Mouse (Mus musculus) erythroblast, embryonic 14.5 days (primary cell): ENCODE measurements around the gene Msantd3. TPM values are rescaled to one million over a fixed set of nuclear protein-coding genes. Genes with fewer than 3 reads are reported as not detected.

Experiments
- H3K27me3 ChIP-seq: 2 replicates; pipeline ENCODE4 v1.6.1; 2012; ENCODE audit warnings: inconsistent platforms; ENCODE audit not compliant: control insufficient read depth
- H3K36me3 ChIP-seq: 2 replicates; pipeline ENCODE4 v1.6.1; 2012; ENCODE audit warnings: mild to moderate bottlenecking, inconsistent platforms; ENCODE audit not compliant: control insufficient read depth
- H3K4me1 ChIP-seq: 2 replicates; pipeline ENCODE4 v1.6.1; 2012; ENCODE audit warnings: inconsistent platforms; ENCODE audit not compliant: control insufficient read depth
- H3K4me3 ChIP-seq: replicated peaks from 2 replicates; pipeline ENCODE3; 2012; ENCODE audit warnings: moderate library complexity, mild to moderate bottlenecking, inconsistent platforms
- H3K9me3 ChIP-seq: 2 replicates; pipeline ENCODE4 v1.6.1; 2012; ENCODE audit warnings: low read length, inconsistent platforms, mixed read lengths; ENCODE audit not compliant: control insufficient read depth
- GATA1 ChIP-seq: IDR thresholded peaks from 2 replicates; pipeline ENCODE4 v1.6.1; 2012; ENCODE audit warnings: low read length, inconsistent platforms, mixed read lengths
- TAL1 ChIP-seq: IDR thresholded peaks from 3 replicates; pipeline ENCODE4 v1.6.1; 2012; ENCODE audit warnings: low read length, inconsistent platforms, mixed read lengths
- polyA plus RNA-seq: library from polyadenylated mRNA; stranded (reverse); fragments of >175 nt; gene quantifications from 2 replicates; pipeline ENCODE4 v1.2.3, GENCODE M21; 2012

Msantd3 gene
- polyA plus RNA-seq, 1 experiment, result not detected

GRCm38 (mm10) chr4:48588576-48588975 is 48.8 kb downstream of the Msantd3 start:
- Histone ChIP-seq H3K4me3 (no peak overlapping the region), H3K9me3 (peaks cover 2% of the 10 kb centered on the region), H3K4me1 (no peaks in the 10 kb centered on the region), H3K36me3 (no peaks in the 10 kb centered on the region), H3K27me3 (peaks cover 29% of the 10 kb centered on the region)
- TF ChIP-seq GATA1 (no peak), TAL1 (no peak)

GRCm38 (mm10) chr4:48590862-48591261 is 51.1 kb downstream of the Msantd3 start:
- no peaks in the 10 kb centered on the region for H3K4me1 ChIP-seq
- H3K9me3 ChIP-seq, result peaks cover 2% of the 10 kb centered on the region
- H3K4me3 ChIP-seq, result no peak overlapping the region
- TF ChIP-seq GATA1, result no peak
- TF ChIP-seq TAL1, result no peak
- no peaks in the 10 kb centered on the region for H3K36me3 ChIP-seq
- H3K27me3 ChIP-seq, result peaks cover 8% of the 10 kb centered on the region

DNA sequence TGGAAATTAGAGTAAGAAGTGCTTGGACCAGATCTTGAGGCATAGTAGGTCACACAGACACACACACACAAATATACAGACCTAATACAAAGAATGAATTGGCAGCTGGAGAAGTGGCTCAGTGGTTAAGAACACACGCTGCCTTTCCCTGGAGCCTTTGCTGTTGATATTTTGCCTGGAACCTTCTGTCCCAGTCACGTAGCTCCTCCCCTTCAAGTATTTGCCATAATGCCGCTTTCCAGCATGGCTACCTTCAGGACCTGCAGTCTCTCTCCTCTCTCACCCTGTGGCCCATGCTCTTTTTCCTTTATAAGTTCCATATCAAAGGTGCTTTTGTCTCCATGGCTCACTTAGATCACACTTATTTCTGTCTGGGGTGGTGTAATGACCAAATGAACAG is 51.7 kb downstream of the Msantd3 start:
- peaks cover 3% of the 10 kb centered on the region for H3K27me3 ChIP-seq
- peaks cover 2% of the 10 kb centered on the region for H3K9me3 ChIP-seq
- no peak for TF ChIP-seq TAL1
- TF ChIP-seq GATA1, result no peak

DNA sequence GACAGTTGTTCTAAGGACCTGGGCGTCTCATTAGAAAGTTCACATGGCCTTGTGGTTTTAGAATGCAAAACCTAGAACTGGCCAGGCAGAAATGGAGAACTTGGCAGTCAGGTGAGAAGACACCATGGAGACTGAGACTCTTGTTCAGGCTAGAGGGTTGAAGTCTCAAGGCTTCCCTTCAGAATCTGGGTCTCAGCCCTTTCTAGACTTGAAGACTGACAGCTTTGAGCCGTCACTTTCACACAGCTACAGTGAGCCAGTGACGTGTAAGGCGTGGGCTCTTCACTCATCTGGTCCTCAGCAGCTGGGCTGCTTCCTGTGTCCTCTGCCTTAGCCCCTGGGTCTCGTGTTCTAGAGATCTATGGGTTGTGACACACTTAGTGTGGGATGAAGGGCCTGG is 52.6 kb downstream of the Msantd3 start:
- Histone ChIP-seq H3K4me1 (no peaks in the 10 kb centered on the region), H3K36me3 (no peaks in the 10 kb centered on the region), H3K27me3 (no peaks in the 10 kb centered on the region), H3K9me3 (peaks cover 2% of the 10 kb centered on the region), H3K4me3 (no peak overlapping the region)
- no peak for TF ChIP-seq GATA1
- TF ChIP-seq TAL1, result no peak

More for the DNA sequence above, 51.7 kb downstream of the Msantd3 start:
- H3K36me3 ChIP-seq, result no peaks in the 10 kb centered on the region
- no peak overlapping the region for H3K4me3 ChIP-seq
- H3K4me1 ChIP-seq, result no peaks in the 10 kb centered on the region

- TF ChIP-seq GATA1, result no peak
- no peak for TF ChIP-seq TAL1
Measured at GRCm38 (mm10) chr4:48592844-48593243, 53.1 kb downstream of the Msantd3 start.

GRCm38 (mm10) chr4:48596111-48596510 is 56.4 kb downstream of the Msantd3 start:
- no peaks in the 10 kb centered on the region for H3K36me3 ChIP-seq
- no peaks in the 10 kb centered on the region for H3K4me1 ChIP-seq
- H3K27me3 ChIP-seq, result no peaks in the 10 kb centered on the region
- H3K4me3 ChIP-seq, result no peak overlapping the region
- no peaks in the 10 kb centered on the region for H3K9me3 ChIP-seq
- no peak for TF ChIP-seq GATA1
- no peak for TF ChIP-seq TAL1

More at GRCm38 (mm10) chr4:48592844-48593243, 53.1 kb downstream of the Msantd3 start:
- Histone ChIP-seq H3K9me3 (no peaks in the 10 kb centered on the region), H3K36me3 (no peaks in the 10 kb centered on the region), H3K4me1 (no peaks in the 10 kb centered on the region), H3K27me3 (no peaks in the 10 kb centered on the region), H3K4me3 (no peak overlapping the region)

- TF ChIP-seq TAL1 (no peak), GATA1 (no peak)
- Histone ChIP-seq H3K4me1 (no peaks in the 10 kb centered on the region), H3K4me3 (no peak overlapping the region), H3K36me3 (no peaks in the 10 kb centered on the region), H3K27me3 (no peaks in the 10 kb centered on the region), H3K9me3 (no peaks in the 10 kb centered on the region)
Measured at GRCm38 (mm10) chr4:48605650-48606049, 65.9 kb downstream of the Msantd3 start.

GRCm38 (mm10) chr4:48609485-48609884 is 69.8 kb downstream of the Msantd3 start:
- no peak for TF ChIP-seq GATA1
- TF ChIP-seq TAL1, result no peak
- no peaks in the 10 kb centered on the region for H3K9me3 ChIP-seq
- no peaks in the 10 kb centered on the region for H3K36me3 ChIP-seq
- no peak overlapping the region for H3K4me3 ChIP-seq
- no peaks in the 10 kb centered on the region for H3K4me1 ChIP-seq
- no peaks in the 10 kb centered on the region for H3K27me3 ChIP-seq

GRCm38 (mm10) chr4:48610251-48610650 is 70.5 kb downstream of the Msantd3 start:
- H3K4me1 ChIP-seq, result no peaks in the 10 kb centered on the region
- TF ChIP-seq TAL1 (no peak), GATA1 (no peak)
- H3K4me3 ChIP-seq, result no peak overlapping the region
- no peaks in the 10 kb centered on the region for H3K27me3 ChIP-seq
- no peaks in the 10 kb centered on the region for H3K9me3 ChIP-seq
- no peaks in the 10 kb centered on the region for H3K36me3 ChIP-seq

Other genes with a start within 250 kb of the Msantd3 start
- gene Tex10, start 66.5 kb upstream of the Msantd3 start, polyA plus RNA-seq, result 0.14 and 0.19 TPM in 2 replicates
- gene Tmeff1, start 45.2 kb downstream of the Msantd3 start, polyA plus RNA-seq, result 0.05 TPM in 1 of 2 replicates, not detected in the other
- not detected in 2 replicates for gene Cavin4, start 123.6 kb downstream of the Msantd3 start, polyA plus RNA-seq